Mouse (Mus musculus): ENCODE measurements at regions not wholly inside any gene's neighbourhood (a gene's known extent, or its start where the extent isn't known, plus 50 kb on each side); places are given as distances from the start of the nearest gene placed in this dataset.

GRCm38 (mm10) chr4:70615794-70616193 is 81.0 kb upstream of the Megf9 start:
- no peak for DNase-seq (ENCODE audit: low spot score)
- no peak for ATAC-seq (ENCODE audit: low FRiP score)
- H3K27me3 ChIP-seq (ENCODE audit: control insufficient read depth, insufficient read depth, low read length) = no peaks in the 10 kb centered on the region
- no peaks in the 10 kb centered on the region for H3K4me1 ChIP-seq (replicated peaks; ENCODE audit: control insufficient read depth, insufficient read depth, low read length)
- no peak overlapping the region for H3K4me3 ChIP-seq (ENCODE audit: low read depth, low read length)
- no peaks in the 10 kb centered on the region for H3K9me3 ChIP-seq (ENCODE audit: control insufficient read depth, low read length)
- no peak overlapping the region for H3K4me2 ChIP-seq (replicated peaks; ENCODE audit: low read depth, low read length)
- H3K36me3 ChIP-seq (ENCODE audit: control insufficient read depth, insufficient read depth, low read length) = no peaks in the 10 kb centered on the region
- WGBS = 64% methylated on average over 4 of the region's 4 CpGs
- no peak overlapping the region for H3K27ac ChIP-seq (ENCODE audit: low read depth, low read length)
- H3K9ac ChIP-seq (ENCODE audit: low read depth, low read length) = no peak overlapping the region

GRCm38 (mm10) chr4:70614411-70614810 is 79.6 kb upstream of the Megf9 start:
- DNase-seq (ENCODE audit: low spot score) = no peak

GRCm38 (mm10) chr4:70603209-70603852 is 68.5 kb upstream of the Megf9 start:
- Histone ChIP-seq H3K9me3 (ENCODE audit: control insufficient read depth, low read length) (no peaks in the 10 kb centered on the region), H3K36me3 (ENCODE audit: control insufficient read depth, insufficient read depth, low read length) (no peaks in the 10 kb centered on the region), H3K9ac (ENCODE audit: low read depth, low read length) (no peak overlapping the region), H3K4me3 (ENCODE audit: low read depth, low read length) (no peak overlapping the region), H3K4me1 (replicated peaks; ENCODE audit: control insufficient read depth, insufficient read depth, low read length) (no peaks in the 10 kb centered on the region), H3K27ac (ENCODE audit: low read depth, low read length) (no peak overlapping the region), H3K27me3 (ENCODE audit: control insufficient read depth, insufficient read depth, low read length) (no peaks in the 10 kb centered on the region), H3K4me2 (replicated peaks; ENCODE audit: low read depth, low read length) (no peak overlapping the region)
- DNase-seq (ENCODE audit: low spot score) = peak; percentile 72
- 32% methylated on average over 3 of the region's 3 CpGs for WGBS
- ATAC-seq (ENCODE audit: low FRiP score) = peak; percentile 43

More at GRCm38 (mm10) chr4:70614411-70614810, 79.6 kb upstream of the Megf9 start:
- no peak overlapping the region for H3K4me3 ChIP-seq (ENCODE audit: low read depth, low read length)
- ATAC-seq (ENCODE audit: low FRiP score) = no peak
- H3K4me2 ChIP-seq (replicated peaks; ENCODE audit: low read depth, low read length) = no peak overlapping the region
- no peaks in the 10 kb centered on the region for H3K9me3 ChIP-seq (ENCODE audit: control insufficient read depth, low read length)
- 36% methylated on average over 5 of the region's 5 CpGs for WGBS
- H3K4me1 ChIP-seq (replicated peaks; ENCODE audit: control insufficient read depth, insufficient read depth, low read length) = no peaks in the 10 kb centered on the region
- no peak overlapping the region for H3K9ac ChIP-seq (ENCODE audit: low read depth, low read length)
- H3K36me3 ChIP-seq (ENCODE audit: control insufficient read depth, insufficient read depth, low read length) = no peaks in the 10 kb centered on the region
- no peak overlapping the region for H3K27ac ChIP-seq (ENCODE audit: low read depth, low read length)
- H3K27me3 ChIP-seq (ENCODE audit: control insufficient read depth, insufficient read depth, low read length) = no peaks in the 10 kb centered on the region

GRCm38 (mm10) chr4:70601301-70601700 is 66.5 kb upstream of the Megf9 start:
- Histone ChIP-seq H3K4me1 (replicated peaks; ENCODE audit: control insufficient read depth, insufficient read depth, low read length) (no peaks in the 10 kb centered on the region), H3K27me3 (ENCODE audit: control insufficient read depth, insufficient read depth, low read length) (no peaks in the 10 kb centered on the region), H3K9ac (ENCODE audit: low read depth, low read length) (no peak overlapping the region), H3K36me3 (ENCODE audit: control insufficient read depth, insufficient read depth, low read length) (no peaks in the 10 kb centered on the region), H3K27ac (ENCODE audit: low read depth, low read length) (no peak overlapping the region), H3K4me3 (ENCODE audit: low read depth, low read length) (no peak overlapping the region), H3K4me2 (replicated peaks; ENCODE audit: low read depth, low read length) (no peak overlapping the region), H3K9me3 (ENCODE audit: control insufficient read depth, low read length) (no peaks in the 10 kb centered on the region)
- ATAC-seq (ENCODE audit: low FRiP score) = peak; percentile 77
- DNase-seq (ENCODE audit: low spot score) = peak; percentile 43
- WGBS = 21% methylated on average over 4 of the region's 4 CpGs
